8 mouse cellular contexts compared by ENCODE assay signal in genomic region chr8:95490006-95490405, GRCm38 (mm10). TPM values are rescaled to one million over a fixed set of nuclear protein-coding genes. Genes with fewer than 3 reads are reported as not detected.
DNase-seq lines count a peak whose midpoint lies in the region; ATAC-seq and TF ChIP-seq lines count a peak whose summit lies in the region.

TSS of gene Csnk2a2 (minus strand) at chr8:95490039.

- TF ChIP-seq CTCF in thymus, adult 2 months (IDR thresholded peaks at IDR 0.05; ENCODE audit: borderline replicate concordance, control insufficient read depth, extremely low read depth, insufficient read depth, low read length, poor library complexity): no peak

- intact Hi-C loops in heart, postnatal 14 days (cut with DNase I): no loop called here

- no peaks in the 10 kb centered on the region for H3K27me3 ChIP-seq in thymus, adult 2 months (ENCODE audit: control insufficient read depth, insufficient read depth, low read length)
- H3K27me3 ChIP-seq in limb, embryonic 12.5 days: no peaks in the 10 kb centered on the region; the same call in 1 of the 2 replicates

- 96% methylated on average over 5 of the region's 5 CpGs for WGBS in thymus, adult 2 months
- 83% methylated on average over 5 of the region's 5 CpGs for WGBS in limb, embryonic 12.5 days

- peak within 1 kb of the TSS; percentile 62 for H3K4me2 ChIP-seq in limb, embryonic 12.5 days

- peak within 1 kb of the TSS; percentile 98 for H3K9ac ChIP-seq in limb, embryonic 12.5 days (replicated peaks)

- ATAC-seq in erythroblast, adult 5-6 weeks (replicated peaks; ENCODE audit: low FRiP score, poor library complexity, severe bottlenecking): no peak
- no peak for ATAC-seq in limb, embryonic 12.5 days (ENCODE audit: insufficient number of reproducible peaks, insufficient read depth, low FRiP score, low TSS enrichment, low read depth)
- ATAC-seq in neutrophil, adult 5-6 weeks (ENCODE audit: extremely low read depth, insufficient number of reproducible peaks, low FRiP score, poor library complexity, severe bottlenecking): no peak

- no peak for TF ChIP-seq POLR2A in thymus, adult 2 months (IDR thresholded peaks at IDR 0.05; ENCODE audit: control insufficient read depth, extremely low read depth, insufficient read depth, low read length, poor library complexity)

- H3K4me3 ChIP-seq in thymus, adult 2 months (ENCODE audit: control insufficient read depth, insufficient read depth, low read length): peak within 1 kb of the TSS; percentile 69
- H3K4me3 ChIP-seq in limb, embryonic 12.5 days (replicated peaks): peak within 1 kb of the TSS; percentile 99

- peaks cover 13% of the 10 kb centered on the region; the same call in 1 of the 2 replicates for H3K36me3 ChIP-seq in thymus, adult 2 months (ENCODE audit: control insufficient read depth, insufficient read depth, low read length)
- peaks cover 19% of the 10 kb centered on the region for H3K36me3 ChIP-seq in limb, embryonic 12.5 days

- no peak within 1 kb of the TSS for H3K27ac ChIP-seq in thymus, adult 2 months (ENCODE audit: control insufficient read depth, insufficient read depth, low read length)
- H3K27ac ChIP-seq in limb, embryonic 12.5 days: no peak within 1 kb of the TSS

- no peaks in the 10 kb centered on the region for H3K9me3 ChIP-seq in limb, embryonic 12.5 days

- peaks cover 7% of the 10 kb centered on the region for H3K4me1 ChIP-seq in thymus, adult 2 months (replicated peaks; ENCODE audit: control insufficient read depth, insufficient read depth, low read length)
- H3K4me1 ChIP-seq in limb, embryonic 12.5 days (replicated peaks): peaks cover 11% of the 10 kb centered on the region

- no peak for DNase-seq in thymus, adult 2 months
- DNase-seq in thymus, postnatal 4 days: no peak
- no peak for DNase-seq in heart, postnatal 14 days
- DNase-seq in frontal cortex, postnatal 14 days (ENCODE audit: low spot score in 2 of 2): no peak
- no peak for DNase-seq in kidney, postnatal 10 days

RNA-seq across cellular contexts. Expression of gene Csnk2a2, which starts in this region (rescaled TPM):
- 35.2 and 36.0 TPM in 2 replicates for polyA plus RNA-seq in thymus, adult 2 months (2012; rRNA removed)
- 27.1 and 43.1 TPM in 2 replicates for total RNA-seq in erythroblast, adult 5-6 weeks (2015; ENCODE audit: low replicate concordance)
- 12.3 and 13.0 TPM in 2 replicates for total RNA-seq in erythroblast, adult 5-6 weeks (2017; ENCODE audit: low replicate concordance)
- 10 to 100 TPM; 32.8 to 35.0 TPM for total RNA-seq in heart, postnatal 14 days (2021)
- 12.6 and 14.0 TPM in 2 replicates for polyA plus RNA-seq in limb, embryonic 12.5 days (2016; fragmentation: Nextera tagmentation; extraction: Ambion mirVana)
- 24.4 and 25.7 TPM in 2 replicates for total RNA-seq in neutrophil, adult 5-6 weeks (2017)
